ENCODE assay signal across 7 mouse cellular contexts in genomic region chr13:4662336-4663101, GRCm38 (mm10). TPM values are rescaled to one million over a fixed set of nuclear protein-coding genes. Genes with fewer than 3 reads are reported as not detected.
DNase-seq lines count a peak whose midpoint lies in the region; ATAC-seq and TF ChIP-seq lines count a peak whose summit lies in the region.

No protein-coding gene starts in this region.

- H3K9ac ChIP-seq in kidney, postnatal 0 days (ENCODE audit: low read depth, low read length), result no peak overlapping the region
- no peak overlapping the region for H3K9ac ChIP-seq in stomach, postnatal 0 days (ENCODE audit: low read length)

- no peaks in the 10 kb centered on the region for H3K27me3 ChIP-seq in kidney, postnatal 0 days (ENCODE audit: insufficient read depth, low read length)
- H3K27me3 ChIP-seq in stomach, postnatal 0 days (ENCODE audit: control insufficient read depth, insufficient read depth, low read length), result no peaks in the 10 kb centered on the region

- no peak overlapping the region for H3K27ac ChIP-seq in kidney, postnatal 0 days
- no peak overlapping the region for H3K27ac ChIP-seq in stomach, postnatal 0 days (replicated peaks)

- WGBS in kidney, postnatal 0 days, result 31% methylated on average over 13 of the region's 13 CpGs
- 32% methylated on average over 13 of the region's 13 CpGs for WGBS in stomach, postnatal 0 days

- peak; percentile 15 to 23 for DNase-seq in urinary bladder, postnatal 36 days (ENCODE audit: low spot score in 2 of 2)
- no peak for DNase-seq in urinary bladder, postnatal 10 days (ENCODE audit: low spot score)
- peak; percentile 17 to 35 for DNase-seq in cerebellum, adult 18-20 months
- peak; percentile 82 to 84 for DNase-seq in heart, adult 18-20 months
- DNase-seq in kidney, postnatal 0 days (ENCODE audit: low spot score), result peak; percentile 93
- DNase-seq in lung, postnatal 10 days, result peak; percentile 70
- DNase-seq in stomach, postnatal 0 days (ENCODE audit: low spot score), result no peak

- ATAC-seq in kidney, postnatal 0 days (replicated peaks; ENCODE audit: low FRiP score, low read depth), result peak; percentile 77
- ATAC-seq in stomach, postnatal 0 days (ENCODE audit: low FRiP score, low TSS enrichment), result peak; percentile 81; the same call in 1 of the 2 replicates

- H3K4me2 ChIP-seq in kidney, postnatal 0 days (ENCODE audit: low read length), result peak overlapping the region; percentile 37; the same call in 1 of the 2 replicates
- no peak overlapping the region; the same call in 1 of the 2 replicates for H3K4me2 ChIP-seq in stomach, postnatal 0 days (replicated peaks; ENCODE audit: low read depth)

- H3K9me3 ChIP-seq in kidney, postnatal 0 days (replicated peaks; ENCODE audit: low read length), result no peaks in the 10 kb centered on the region
- H3K9me3 ChIP-seq in stomach, postnatal 0 days (ENCODE audit: control insufficient read depth, low read length), result no peaks in the 10 kb centered on the region

- H3K4me3 ChIP-seq in kidney, postnatal 0 days (replicated peaks; ENCODE audit: low read depth, low read length), result no peak overlapping the region
- no peak overlapping the region for H3K4me3 ChIP-seq in stomach, postnatal 0 days (ENCODE audit: low read depth, low read length)

- peak; percentile 81 for TF ChIP-seq CTCF in kidney, postnatal 0 days (IDR thresholded peaks at IDR 0.05; ENCODE audit: low read depth)
- peak; percentile 74 for TF ChIP-seq CTCF in stomach, postnatal 0 days (IDR thresholded peaks at IDR 0.05; ENCODE audit: low read depth)

- no peak for TF ChIP-seq EP300 in stomach, postnatal 0 days (optimal IDR thresholded peaks at IDR 0.05)

- no peaks in the 10 kb centered on the region for H3K4me1 ChIP-seq in kidney, postnatal 0 days (replicated peaks; ENCODE audit: insufficient read depth, low read length)
- H3K4me1 ChIP-seq in stomach, postnatal 0 days (replicated peaks; ENCODE audit: control insufficient read depth, insufficient read depth), result no peaks in the 10 kb centered on the region

- no peaks in the 10 kb centered on the region for H3K36me3 ChIP-seq in kidney, postnatal 0 days (ENCODE audit: insufficient read depth, low read length)
- no peaks in the 10 kb centered on the region for H3K36me3 ChIP-seq in stomach, postnatal 0 days (ENCODE audit: control insufficient read depth, insufficient read depth, low read length)

RNA-seq across cellular contexts. Expression of gene Akr1e1, which starts 53.5 kb away (rescaled TPM):
- 10 to 100 TPM; 17.1 to 21.2 TPM for total RNA-seq in heart, adult 18-20 months (2021)
- polyA plus RNA-seq in kidney, postnatal 0 days (2015; fragmentation: Nextera tagmentation; extraction: Ambion mirVana), result 45.8 and 47.7 TPM in 2 replicates
- 26.8 and 28.3 TPM in 2 replicates for polyA plus RNA-seq in stomach, postnatal 0 days (2015; fragmentation: Nextera tagmentation; extraction: Ambion mirVana)

Comparison
In these comparisons a context has a peak if more than half of its experiments do, and no peak if none do; other contexts are left out.
1. DNase-seq: peak in urinary bladder, postnatal 36 days (2 of 2), cerebellum, adult 18-20 months (2 of 2), heart, adult 18-20 months (2 of 2), kidney, postnatal 0 days (single experiment) and lung, postnatal 10 days (single experiment); none in urinary bladder, postnatal 10 days (single experiment) and stomach, postnatal 0 days (single experiment).